Mouse (Mus musculus) megakaryocyte, embryonic 14.5 days (primary cell): Measurements from ENCODE around the gene BC049762.

ENCODE experiments used
- FLI1 ChIP-seq: IDR thresholded peaks from 2 replicates; pipeline ENCODE4 v1.6.1; 2012; ENCODE audit warnings: low read length, inconsistent platforms, mixed read lengths
- GATA1 ChIP-seq: IDR thresholded peaks from 3 replicates; pipeline ENCODE4 v1.6.1; 2012; ENCODE audit warnings: mixed read lengths, low read length, inconsistent platforms, borderline replicate concordance

- no peak for TF ChIP-seq GATA1
- TF ChIP-seq FLI1: no peak
Measured at GRCm38 (mm10) chr11:51227104-51227503, 35.7 kb downstream of the BC049762 start.
